Mouse (Mus musculus) right cerebral cortex, postnatal 10 days (tissue): ENCODE measurements at regions not wholly inside any gene's neighbourhood (a gene's known extent, or its start where the extent isn't known, plus 50 kb on each side); places are given as distances from the start of the nearest gene placed in this dataset.

Source experiments
- DNase-seq, 2 experiments: peaks; one replicate each; pipeline ENCODE4 v3.0.0; 2021; ENCODE audit warnings: low spot score in 2 of 2

- no peak for DNase-seq
Measured at GRCm38 (mm10) chr1:13424524-13424923, 2010.6 kb downstream of the A830018L16Rik start.

- peak in 1 of 2 experiments; percentile 26 for DNase-seq
Measured at GRCm38 (mm10) chr1:13425601-13426327, 2011.9 kb downstream of the A830018L16Rik start.

- peak; percentile 64 to 65 for DNase-seq
Measured at GRCm38 (mm10) chr1:13426328-13427067, 2012.6 kb downstream of the A830018L16Rik start.

- DNase-seq, result no peak
Measured at GRCm38 (mm10) chr1:13427068-13427434, 2013.1 kb downstream of the A830018L16Rik start.

GRCm38 (mm10) chr1:13427501-13428207, 2013.7 kb downstream of the A830018L16Rik start:
- no peak for DNase-seq

GRCm38 (mm10) chr1:13437747-13438394, 2024.0 kb downstream of the A830018L16Rik start:
- no peak for DNase-seq

GRCm38 (mm10) chr1:13442366-13442765, 2028.5 kb downstream of the A830018L16Rik start:
- no peak for DNase-seq

- DNase-seq, result no peak
Measured at GRCm38 (mm10) chr1:13454534-13454933, 2040.6 kb downstream of the A830018L16Rik start.

GRCm38 (mm10) chr1:13455572-13455971, 2041.7 kb downstream of the A830018L16Rik start:
- no peak for DNase-seq

- DNase-seq, result no peak
Measured at GRCm38 (mm10) chr1:13464311-13464710, 2050.4 kb downstream of the A830018L16Rik start.

GRCm38 (mm10) chr1:13467174-13467573, 2053.3 kb downstream of the A830018L16Rik start:
- DNase-seq, result no peak

GRCm38 (mm10) chr1:13467886-13468630, 2054.2 kb downstream of the A830018L16Rik start:
- DNase-seq, result no peak

- no peak for DNase-seq
Measured at GRCm38 (mm10) chr1:13494727-13495404, 2081.0 kb downstream of the A830018L16Rik start.

- no peak for DNase-seq
Measured at GRCm38 (mm10) chr1:13496386-13496785, 2082.5 kb downstream of the A830018L16Rik start.

- peak; percentile 38 to 64 for DNase-seq
Measured at GRCm38 (mm10) chr1:13500456-13500855, 2086.6 kb downstream of the A830018L16Rik start.

- no peak for DNase-seq
Measured at GRCm38 (mm10) chr1:13501938-13502337, 2088.0 kb downstream of the A830018L16Rik start.

- DNase-seq, result no peak
Measured at GRCm38 (mm10) chr1:13513761-13514160, 2099.9 kb downstream of the A830018L16Rik start.
